Mouse (Mus musculus) midbrain, embryonic 13.5 days (tissue): ENCODE measurements at regions not wholly inside any gene's neighbourhood (a gene's known extent, or its start where the extent isn't known, plus 50 kb on each side); places are given as distances from the start of the nearest gene placed in this dataset.

Source experiments
- ATAC-seq: fragments of 200-750 bp; cut with Nextera tagmentation; 2 replicates; pipeline ENCODE4 v1.8.0; 2017; ENCODE audit warnings: mild to moderate bottlenecking, moderate TSS enrichment, moderate library complexity
- H3K27ac ChIP-seq: fragments of 300-500 bp; sonication (generic); 2 replicates; pipeline ENCODE4 v1.5.1; 2015; ENCODE audit warnings: inconsistent platforms, mild to moderate bottlenecking, moderate library complexity
- H3K27me3 ChIP-seq: fragments of 300-500 bp; sonication (generic); 2 replicates; pipeline ENCODE4 v1.6.1; 2015; ENCODE audit warnings: mild to moderate bottlenecking, inconsistent platforms
- H3K36me3 ChIP-seq: fragments of 300-500 bp; sonication (generic); 2 replicates; pipeline ENCODE4 v1.6.1; 2015; ENCODE audit warnings: mild to moderate bottlenecking, inconsistent platforms
- H3K4me1 ChIP-seq: fragments of 300-500 bp; sonication (generic); replicated peaks from 2 replicates; pipeline ENCODE4 v1.6.1; 2015; ENCODE audit warnings: inconsistent platforms
- H3K4me2 ChIP-seq: fragments of 300-500 bp; sonication (generic); replicated peaks from 2 replicates; pipeline ENCODE4 v1.6.1; 2015; ENCODE audit warnings: moderate library complexity, mild to moderate bottlenecking, inconsistent platforms
- H3K4me3 ChIP-seq: fragments of 300-500 bp; sonication (generic); replicated peaks from 2 replicates; pipeline ENCODE4 v1.5.1; 2015; ENCODE audit warnings: mild to moderate bottlenecking, inconsistent platforms
- H3K9ac ChIP-seq: fragments of 300-500 bp; sonication (generic); replicated peaks from 2 replicates; pipeline ENCODE4 v1.6.1; 2015; ENCODE audit warnings: mild to moderate bottlenecking, inconsistent platforms
- H3K9me3 ChIP-seq: fragments of 300-500 bp; sonication (generic); 2 replicates; pipeline ENCODE4 v1.6.1; 2016; ENCODE audit warnings: mild to moderate bottlenecking, inconsistent platforms
- WGBS: fragments of 180-500 bp; shearing (Covaris S2); methylation state at CpG from one replicate; pipeline ENCODE4 v1.1.7; 2015; 5-methylcytosine and 5-hydroxymethylcytosine counted together

DNA sequence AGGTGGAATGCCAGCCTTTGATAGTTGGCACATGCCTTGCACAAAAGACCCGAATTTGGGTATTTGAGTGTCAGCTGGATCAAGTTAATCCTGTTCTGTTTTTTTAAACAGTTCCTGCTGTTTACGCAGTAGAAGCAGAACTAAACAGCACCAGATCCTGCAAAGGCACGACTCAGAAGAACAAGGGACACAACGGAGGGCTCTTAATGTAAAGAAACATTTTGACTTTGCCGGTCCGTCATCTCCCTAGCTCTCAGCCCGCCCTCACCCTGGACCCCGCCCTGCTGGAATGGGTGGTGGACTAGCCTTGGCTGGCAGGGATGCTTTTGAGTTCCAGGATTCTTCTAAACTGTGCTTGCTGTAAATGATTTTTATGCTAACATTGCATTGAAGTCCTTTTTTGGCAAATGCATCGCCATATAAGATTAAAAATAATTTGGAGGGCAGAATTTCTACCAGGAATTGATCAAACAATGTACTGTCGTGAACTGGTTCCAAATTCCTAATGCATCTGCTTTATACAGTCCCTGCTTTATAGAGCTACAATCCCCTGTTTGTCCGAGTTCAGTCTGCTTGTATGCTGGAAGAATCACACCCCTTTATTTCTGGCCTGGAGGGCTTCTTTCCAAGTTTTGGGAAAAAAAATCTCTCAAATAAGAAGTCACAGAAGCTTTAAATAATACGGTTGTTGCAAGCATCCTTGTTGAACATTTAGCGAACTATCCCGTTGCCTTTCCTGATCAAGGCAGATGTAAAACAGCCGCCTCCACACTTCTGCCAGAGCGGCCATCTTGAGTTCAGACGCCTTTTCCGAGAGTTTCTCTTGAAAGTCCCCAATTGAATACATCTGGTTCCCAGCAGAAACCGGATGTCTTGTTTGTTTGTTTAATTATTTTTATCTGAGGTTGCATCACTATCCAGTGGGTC is 308.2 kb downstream of the Pten start:
- no peak for ATAC-seq

DNA sequence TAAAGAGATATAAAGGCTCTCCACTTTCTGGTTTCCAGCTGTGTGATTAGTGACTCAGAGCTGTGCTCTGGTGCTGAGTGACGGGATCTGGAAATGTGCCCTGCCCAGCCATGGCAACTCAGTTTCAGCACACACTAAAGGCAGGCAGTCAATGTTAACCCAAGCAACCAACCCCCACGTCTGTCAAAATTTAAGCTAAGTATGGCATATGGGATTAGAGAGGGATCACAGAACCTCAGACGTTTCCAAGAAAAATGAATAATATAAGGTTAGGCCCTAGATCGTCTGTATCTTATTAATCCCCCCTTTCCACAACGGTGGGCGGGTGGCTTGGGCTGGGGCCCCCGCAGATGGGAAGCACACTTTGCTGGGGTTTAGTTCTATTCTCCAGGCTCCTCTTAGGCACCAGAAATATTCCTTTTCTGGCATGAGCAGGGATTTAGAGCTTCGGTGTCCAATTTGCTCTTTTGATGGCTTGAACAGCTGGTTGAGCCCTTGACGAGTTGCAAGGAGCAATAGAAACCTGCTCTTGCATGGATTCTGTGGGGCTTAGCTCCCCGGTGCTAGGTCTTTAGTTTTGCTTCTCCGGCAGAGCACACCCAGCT is 311.2 kb downstream of the Pten start:
- Histone ChIP-seq H3K4me3 (no peak overlapping the region), H3K9ac (no peak overlapping the region), H3K4me2 (no peak overlapping the region), H3K36me3 (no peaks in the 10 kb centered on the region), H3K9me3 (no peaks in the 10 kb centered on the region), H3K27me3 (0 out of 2 replicates have a peak, but pooled peaks cover 4% of the 10 kb centered on the region), H3K27ac (no peak overlapping the region), H3K4me1 (no peaks in the 10 kb centered on the region)
- WGBS: 56% methylated on average over 11 of the region's 11 CpGs
- ATAC-seq: peak; percentile 45; the same call in 1 of the 2 replicates

More for the DNA sequence above, 308.2 kb downstream of the Pten start:
- Histone ChIP-seq H3K27me3 (0 out of 2 replicates have a peak, but pooled peaks cover 4% of the 10 kb centered on the region), H3K4me3 (no peak overlapping the region), H3K9ac (no peak overlapping the region), H3K9me3 (no peaks in the 10 kb centered on the region), H3K36me3 (no peaks in the 10 kb centered on the region), H3K4me1 (no peaks in the 10 kb centered on the region), H3K27ac (no peak overlapping the region), H3K4me2 (no peak overlapping the region)
- 70% methylated on average over 19 of the region's 19 CpGs for WGBS

DNA sequence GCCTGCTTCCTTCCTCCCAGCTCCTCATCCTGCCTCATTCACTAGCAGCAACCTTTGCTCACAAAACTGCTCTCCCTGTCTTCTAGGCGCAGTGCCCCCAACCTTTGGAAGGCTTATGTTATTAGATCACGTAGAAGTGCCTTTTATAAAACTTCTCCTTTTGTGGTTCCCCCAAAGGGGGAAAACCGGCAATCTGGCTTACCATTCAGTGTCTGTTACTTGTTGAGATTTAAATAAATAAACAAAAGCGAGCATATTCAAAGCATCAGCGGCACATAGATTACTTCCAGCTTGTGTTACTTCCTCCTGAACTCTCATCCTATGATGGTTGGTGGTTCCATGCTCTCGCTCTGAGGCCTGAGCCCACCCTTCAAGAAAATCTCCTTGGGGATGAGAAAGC is 312.5 kb downstream of the Pten start:
- 71% methylated on average over 6 of the region's 6 CpGs for WGBS
- H3K4me2 ChIP-seq: no peak overlapping the region
- no peak overlapping the region for H3K4me3 ChIP-seq
- H3K27me3 ChIP-seq: no peaks in the 10 kb centered on the region
- no peak overlapping the region for H3K9ac ChIP-seq
- no peaks in the 10 kb centered on the region for H3K36me3 ChIP-seq
- no peaks in the 10 kb centered on the region for H3K9me3 ChIP-seq
- H3K4me1 ChIP-seq: no peaks in the 10 kb centered on the region
- ATAC-seq: no peak
- H3K27ac ChIP-seq: no peak overlapping the region

DNA sequence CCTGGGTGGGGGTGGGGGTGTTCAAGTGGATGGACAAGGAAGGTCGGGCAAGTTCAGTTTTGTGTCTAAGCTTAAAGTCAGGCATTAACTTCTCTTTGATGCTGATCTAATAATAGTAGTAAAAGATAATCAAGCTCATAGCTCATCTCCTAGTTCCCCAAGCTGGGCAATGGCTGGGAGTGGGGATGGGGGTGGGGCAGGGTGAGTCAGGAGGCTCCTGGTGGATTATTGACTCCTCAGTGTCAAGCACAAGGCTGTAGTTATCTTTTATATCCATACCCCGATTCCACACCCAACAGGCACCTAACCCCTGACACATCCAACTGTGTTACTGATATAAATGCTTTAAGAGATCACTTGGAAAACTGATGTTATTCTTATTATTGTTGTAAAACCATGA is 315.0 kb downstream of the Pten start:
- 89% methylated on average over 2 of the region's 2 CpGs for WGBS
- Histone ChIP-seq H3K4me3 (no peak overlapping the region), H3K27me3 (no peaks in the 10 kb centered on the region), H3K4me2 (no peak overlapping the region), H3K9me3 (no peaks in the 10 kb centered on the region), H3K27ac (no peak overlapping the region), H3K36me3 (no peaks in the 10 kb centered on the region), H3K4me1 (no peaks in the 10 kb centered on the region), H3K9ac (no peak overlapping the region)
- ATAC-seq: no peak

DNA sequence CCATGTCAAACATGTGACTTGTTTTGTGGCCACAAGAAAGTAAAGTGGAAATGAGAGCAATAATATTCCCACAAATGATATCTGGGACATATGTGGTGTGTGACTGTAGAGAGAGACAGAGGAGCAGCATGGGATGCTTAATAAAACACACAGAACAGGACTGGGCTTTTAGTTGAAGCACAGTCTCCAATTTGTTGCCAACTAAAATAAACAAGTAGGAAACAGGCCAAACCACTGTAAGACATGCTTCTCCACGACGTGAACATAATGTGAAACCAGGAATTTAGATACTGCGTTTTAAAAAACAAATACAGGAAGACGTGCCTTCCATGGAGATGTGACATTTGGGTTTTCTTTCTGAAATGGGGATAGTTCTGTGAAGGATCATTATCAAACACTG is 317.2 kb downstream of the Rnls start:
- Histone ChIP-seq H3K4me1 (no peaks in the 10 kb centered on the region), H3K36me3 (no peaks in the 10 kb centered on the region), H3K27me3 (no peaks in the 10 kb centered on the region), H3K9me3 (no peaks in the 10 kb centered on the region), H3K4me3 (no peak overlapping the region), H3K27ac (no peak overlapping the region), H3K4me2 (no peak overlapping the region), H3K9ac (no peak overlapping the region)
- ATAC-seq: no peak
- WGBS: 91% methylated on average over 4 of the region's 4 CpGs

DNA sequence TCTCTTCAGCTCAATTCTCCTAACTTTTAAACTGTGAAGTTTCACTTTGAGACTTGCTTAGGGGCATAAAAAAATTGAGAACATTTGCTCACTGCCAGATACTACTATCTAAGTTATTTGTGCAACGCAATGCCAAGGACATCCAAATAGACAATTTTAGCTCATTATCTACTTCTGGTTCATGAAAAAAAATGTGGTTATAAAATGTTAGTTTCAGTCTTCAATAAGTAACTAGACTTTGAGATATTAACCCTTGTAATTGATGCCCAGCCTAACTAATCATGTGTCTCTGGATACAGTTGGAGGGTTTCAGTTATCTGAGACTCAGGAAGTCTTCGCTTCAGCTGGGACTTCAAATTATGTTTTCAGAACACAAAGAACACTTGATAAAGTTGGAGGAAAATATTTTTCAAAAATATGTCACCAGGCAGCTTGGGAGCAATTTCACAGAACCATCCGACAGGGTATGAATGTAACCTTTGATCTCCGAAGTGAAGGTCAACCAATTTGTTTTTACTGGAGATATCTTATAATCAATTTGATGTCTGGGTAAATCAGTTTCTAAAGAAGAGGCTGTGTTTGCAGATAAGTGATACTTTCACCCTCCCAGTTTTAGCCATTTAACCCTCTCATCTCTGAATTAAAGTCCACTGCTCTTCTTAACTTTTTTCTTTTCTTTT is 313.3 kb downstream of the Rnls start:
- Histone ChIP-seq H3K9ac (no peak overlapping the region), H3K36me3 (no peaks in the 10 kb centered on the region), H3K4me3 (no peak overlapping the region), H3K27ac (no peak overlapping the region), H3K4me1 (no peaks in the 10 kb centered on the region), H3K27me3 (no peaks in the 10 kb centered on the region), H3K9me3 (no peaks in the 10 kb centered on the region), H3K4me2 (no peak overlapping the region)
- 88% methylated on average over 4 of the region's 4 CpGs for WGBS
- no peak for ATAC-seq

DNA sequence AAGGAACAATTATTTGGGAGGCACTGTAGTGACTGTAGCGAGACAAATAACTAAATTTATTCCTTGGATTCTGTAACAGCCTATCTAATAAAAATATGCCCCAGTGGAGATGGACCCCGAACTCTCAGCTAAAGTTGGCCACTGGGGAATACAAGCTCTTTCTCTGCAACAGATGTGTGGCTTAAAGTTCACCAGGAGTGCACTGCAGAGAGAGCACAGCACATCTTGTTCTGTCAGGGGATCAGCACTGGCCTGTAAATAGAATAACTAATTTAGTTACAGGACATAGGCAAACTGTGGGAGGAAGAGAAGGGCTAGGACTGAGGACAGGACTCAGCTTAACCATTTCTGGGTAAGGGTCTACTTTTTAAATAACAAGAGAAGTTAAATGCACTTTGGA is 312.1 kb downstream of the Rnls start:
- no peak for ATAC-seq

DNA sequence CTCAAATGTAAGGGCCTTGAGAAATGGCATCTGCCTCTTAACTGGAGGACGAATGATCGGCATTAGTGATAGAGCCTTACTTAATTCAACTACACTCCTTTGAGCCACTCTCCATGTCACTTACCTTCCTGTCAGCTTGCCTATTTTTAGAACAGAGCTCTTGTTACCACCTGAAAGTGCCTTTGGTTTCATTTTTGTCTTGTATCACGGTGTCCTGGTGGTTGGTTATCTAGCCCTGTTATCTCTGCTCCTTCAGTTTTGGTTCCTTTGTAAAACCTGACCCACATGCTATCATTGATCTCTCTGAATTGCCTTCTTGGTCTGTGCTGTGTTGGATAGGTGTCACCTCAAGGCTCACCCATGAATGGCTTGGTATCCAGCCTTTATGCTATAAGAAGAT is 310.6 kb downstream of the Rnls start:
- H3K36me3 ChIP-seq: no peaks in the 10 kb centered on the region
- no peak overlapping the region for H3K4me3 ChIP-seq
- no peaks in the 10 kb centered on the region for H3K27me3 ChIP-seq
- no peak overlapping the region for H3K9ac ChIP-seq
- ATAC-seq: no peak
- no peak overlapping the region for H3K27ac ChIP-seq
- H3K4me1 ChIP-seq: no peaks in the 10 kb centered on the region
- H3K9me3 ChIP-seq: no peaks in the 10 kb centered on the region
- H3K4me2 ChIP-seq: no peak overlapping the region
- WGBS: 97% methylated on average over 3 of the region's 3 CpGs

More for the DNA sequence above, 312.1 kb downstream of the Rnls start:
- Histone ChIP-seq H3K4me3 (no peak overlapping the region), H3K4me2 (no peak overlapping the region), H3K9me3 (no peaks in the 10 kb centered on the region), H3K27ac (no peak overlapping the region), H3K4me1 (no peaks in the 10 kb centered on the region), H3K27me3 (no peaks in the 10 kb centered on the region), H3K9ac (no peak overlapping the region), H3K36me3 (no peaks in the 10 kb centered on the region)
- WGBS: 74% methylated on average over 2 of the region's 2 CpGs

DNA sequence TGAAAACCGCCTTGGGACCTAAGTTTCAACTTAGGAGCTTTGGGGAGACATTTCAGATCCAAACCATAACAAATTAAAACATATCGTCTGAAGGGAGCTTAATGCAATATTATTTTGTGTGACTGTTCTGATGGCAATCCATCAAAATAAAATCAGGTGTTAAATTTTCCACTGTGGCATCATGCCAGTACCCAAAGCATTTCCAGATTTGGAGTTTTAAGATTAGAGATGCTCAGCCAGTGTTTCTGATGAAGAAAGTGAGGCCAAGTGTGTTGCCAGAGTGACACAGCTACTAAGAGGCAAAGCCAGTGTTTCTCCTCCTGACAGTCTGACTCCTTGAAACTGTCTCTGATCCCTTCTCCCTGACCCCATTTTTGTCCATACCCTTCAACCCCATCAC is 308.7 kb downstream of the Rnls start:
- H3K36me3 ChIP-seq: no peaks in the 10 kb centered on the region
- no peaks in the 10 kb centered on the region for H3K9me3 ChIP-seq
- H3K4me3 ChIP-seq: no peak overlapping the region
- H3K4me2 ChIP-seq: no peak overlapping the region
- no peak for ATAC-seq
- no peak overlapping the region for H3K27ac ChIP-seq
- no peaks in the 10 kb centered on the region for H3K4me1 ChIP-seq
- H3K9ac ChIP-seq: no peak overlapping the region
- H3K27me3 ChIP-seq: no peaks in the 10 kb centered on the region
- 75% methylated on average over 2 of the region's 2 CpGs for WGBS

DNA sequence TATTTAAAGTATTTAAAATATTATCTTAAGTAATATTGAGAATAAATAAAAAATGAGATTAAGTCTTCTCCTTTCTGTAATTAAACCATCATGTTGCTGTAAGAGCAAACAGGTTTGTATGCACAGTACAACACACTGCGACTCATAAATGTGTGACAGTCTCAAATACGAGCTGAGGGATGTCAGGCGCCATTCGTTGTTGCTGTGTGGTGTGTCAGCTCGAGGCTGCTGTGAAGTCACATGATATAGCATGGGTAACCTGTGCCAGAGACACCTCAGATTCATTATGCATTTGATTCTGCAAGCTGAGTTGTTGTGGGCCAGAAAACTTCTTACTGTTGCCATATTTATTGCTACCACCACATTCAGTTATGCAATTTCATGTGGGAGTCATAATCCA is 307.4 kb downstream of the Rnls start:
- Histone ChIP-seq H3K27ac (no peak overlapping the region), H3K9ac (no peak overlapping the region), H3K4me1 (no peaks in the 10 kb centered on the region), H3K4me2 (no peak overlapping the region), H3K4me3 (no peak overlapping the region), H3K9me3 (no peaks in the 10 kb centered on the region), H3K36me3 (no peaks in the 10 kb centered on the region), H3K27me3 (no peaks in the 10 kb centered on the region)
- no peak for ATAC-seq
- 94% methylated on average over 5 of the region's 5 CpGs for WGBS
